Mouse (Mus musculus): ENCODE data around the gene Dclk2.

Dclk2 gene

GRCm38 (mm10) chr3:86897066-86897465 is 23.6 kb downstream of the Dclk2 start:
- DNase-seq (ENCODE audit: inconsistent age in 2 of 2, low spot score in 1 of 2), result no peak

- no peak for DNase-seq (ENCODE audit: inconsistent age in 2 of 2, low spot score in 1 of 2)
Observed at GRCm38 (mm10) chr3:86894491-86894890, 26.2 kb downstream of the Dclk2 start.

- DNase-seq (ENCODE audit: inconsistent age in 2 of 2, low spot score in 1 of 2), result no peak
Observed at GRCm38 (mm10) chr3:86887512-86887911, 33.1 kb downstream of the Dclk2 start.

- DNase-seq (ENCODE audit: inconsistent age in 2 of 2, low spot score in 1 of 2), result no peak
Observed at GRCm38 (mm10) chr3:86885180-86885579, 35.5 kb downstream of the Dclk2 start.

- DNase-seq (ENCODE audit: inconsistent age in 2 of 2, low spot score in 1 of 2), result no peak
Observed at GRCm38 (mm10) chr3:86884481-86884880, 36.2 kb downstream of the Dclk2 start.

- DNase-seq (ENCODE audit: inconsistent age in 2 of 2, low spot score in 1 of 2), result no peak
Observed at GRCm38 (mm10) chr3:86883985-86884384, 36.7 kb downstream of the Dclk2 start.

GRCm38 (mm10) chr3:86875912-86876311 is 44.7 kb downstream of the Dclk2 start:
- no peak for DNase-seq (ENCODE audit: inconsistent age in 2 of 2, low spot score in 1 of 2)

GRCm38 (mm10) chr3:86873092-86873600 is 47.5 kb downstream of the Dclk2 start:
- no peak for DNase-seq (ENCODE audit: inconsistent age in 2 of 2, low spot score in 1 of 2)

GRCm38 (mm10) chr3:86870952-86871351 is 49.7 kb downstream of the Dclk2 start:
- DNase-seq (ENCODE audit: inconsistent age in 2 of 2, low spot score in 1 of 2), result no peak

GRCm38 (mm10) chr3:86870411-86870810 is 50.2 kb downstream of the Dclk2 start:
- DNase-seq (ENCODE audit: inconsistent age in 2 of 2, low spot score in 1 of 2), result no peak

GRCm38 (mm10) chr3:86868721-86869120 is 51.9 kb downstream of the Dclk2 start:
- no peak for DNase-seq (ENCODE audit: inconsistent age in 2 of 2, low spot score in 1 of 2)

GRCm38 (mm10) chr3:86863327-86864008 is 57.2 kb downstream of the Dclk2 start:
- no peak for DNase-seq (ENCODE audit: inconsistent age in 2 of 2, low spot score in 1 of 2)

- no peak for DNase-seq (ENCODE audit: inconsistent age in 2 of 2, low spot score in 1 of 2)
Observed at GRCm38 (mm10) chr3:86862939-86863311, 57.7 kb downstream of the Dclk2 start.

- no peak for DNase-seq (ENCODE audit: inconsistent age in 2 of 2, low spot score in 1 of 2)
Observed at GRCm38 (mm10) chr3:86862245-86862938, 58.3 kb downstream of the Dclk2 start.

- DNase-seq (ENCODE audit: inconsistent age in 2 of 2, low spot score in 1 of 2), result no peak
Observed at GRCm38 (mm10) chr3:86859791-86860190, 60.9 kb downstream of the Dclk2 start.

- DNase-seq (ENCODE audit: inconsistent age in 2 of 2, low spot score in 1 of 2), result no peak
Observed at GRCm38 (mm10) chr3:86858699-86859098, 62.0 kb downstream of the Dclk2 start.

- no peak for DNase-seq (ENCODE audit: inconsistent age in 2 of 2, low spot score in 1 of 2)
Observed at GRCm38 (mm10) chr3:86857833-86858398, 62.7 kb downstream of the Dclk2 start.

- DNase-seq (ENCODE audit: inconsistent age in 2 of 2, low spot score in 1 of 2), result no peak
Observed at GRCm38 (mm10) chr3:86852867-86853266, 67.8 kb downstream of the Dclk2 start.

GRCm38 (mm10) chr3:86851131-86851530 is 69.5 kb downstream of the Dclk2 start:
- DNase-seq (ENCODE audit: inconsistent age in 2 of 2, low spot score in 1 of 2), result no peak

- DNase-seq (ENCODE audit: inconsistent age in 2 of 2, low spot score in 1 of 2), result no peak
Observed at GRCm38 (mm10) chr3:86850394-86851030, 70.1 kb downstream of the Dclk2 start.

GRCm38 (mm10) chr3:86849337-86849736 is 71.3 kb downstream of the Dclk2 start:
- no peak for DNase-seq (ENCODE audit: inconsistent age in 2 of 2, low spot score in 1 of 2)

GRCm38 (mm10) chr3:86847536-86847935 is 73.1 kb downstream of the Dclk2 start:
- DNase-seq (ENCODE audit: inconsistent age in 2 of 2, low spot score in 1 of 2), result no peak

Measured in adrenal gland, adult (tissue).